Mouse (Mus musculus): ENCODE data around the gene Ints4.

GRCm38 (mm10) chr7:97590488-97590887 lies 109.7 kb downstream of the Ints4 start:
- TF ChIP-seq CTCF (IDR thresholded peaks at IDR 0.05; ENCODE audit: low read depth) = no peak
- TF ChIP-seq EP300 (optimal IDR thresholded peaks at IDR 0.05) = no peak
